Mouse (Mus musculus) thymus, postnatal 14 days (tissue): ENCODE data around the gene March10.

Source experiments
- DNase-seq: peaks from one replicate; pipeline ENCODE4 v3.0.0; 2021

March10 gene

DNA sequence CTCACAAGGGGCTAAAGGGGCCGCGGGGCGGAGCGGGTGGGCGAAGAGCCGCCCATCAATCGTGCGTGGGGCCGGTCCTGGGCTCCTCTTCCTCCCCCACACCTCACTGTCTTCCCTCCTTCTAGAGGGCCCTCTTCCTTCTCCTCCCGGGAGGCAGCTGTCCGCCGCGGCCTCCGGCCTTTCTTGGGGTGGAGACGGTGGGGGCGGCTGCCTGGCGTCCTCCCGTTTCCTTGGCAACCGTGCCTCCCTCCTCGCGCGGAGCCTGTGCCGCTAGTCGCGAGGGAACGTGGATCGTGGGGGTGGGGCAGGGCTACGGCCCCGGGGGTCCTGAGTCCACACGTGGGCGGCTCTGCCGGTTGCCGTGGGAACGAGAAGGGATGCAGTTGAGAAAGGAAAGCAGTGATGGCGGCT, at the start of gene March10:
TSS of gene March10 (minus strand) at position 239 of the 411 bp plus-strand sequence.
- peak; percentile 10 for DNase-seq

DNA sequence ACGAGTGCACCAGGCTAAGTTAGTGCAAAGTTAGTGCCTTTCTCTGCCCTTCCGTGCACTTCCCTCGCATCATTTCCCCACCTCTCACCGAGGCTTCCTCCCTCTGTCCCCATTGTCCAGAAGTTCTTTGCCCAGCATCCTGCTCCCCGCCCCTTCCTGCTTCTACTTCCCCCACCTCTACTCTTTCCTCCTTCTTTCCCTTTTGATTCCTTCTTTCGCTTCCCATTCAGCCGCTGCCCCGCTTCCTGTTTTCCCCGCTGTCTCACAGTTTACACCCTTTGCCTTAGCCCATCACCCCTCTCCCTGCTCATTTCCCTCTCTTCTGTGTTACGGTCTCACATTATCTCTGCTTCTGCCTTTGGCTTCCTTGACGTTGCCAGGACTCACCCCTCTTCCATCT, 49.8 kb upstream of the March10 start:
- no peak for DNase-seq

DNA sequence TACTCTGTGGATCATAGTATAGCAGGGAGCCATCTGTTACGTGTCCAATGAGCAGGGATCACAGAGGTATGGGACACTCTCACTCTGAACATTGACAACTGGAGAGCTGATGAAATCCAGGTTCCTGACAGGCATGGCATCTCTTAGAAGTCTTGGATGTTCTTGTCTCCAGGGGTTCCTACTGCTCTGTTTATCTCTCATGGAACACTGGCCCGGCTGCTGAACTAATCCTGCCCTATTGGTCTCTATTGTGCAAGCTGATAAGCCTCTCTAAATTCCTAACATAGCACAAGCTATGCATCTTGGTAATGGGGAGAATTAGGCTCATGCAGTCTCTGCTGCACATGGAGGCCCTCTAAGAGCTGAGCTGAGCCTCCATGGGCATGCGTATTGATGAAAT, 48.5 kb upstream of the March10 start:
- no peak for DNase-seq

DNA sequence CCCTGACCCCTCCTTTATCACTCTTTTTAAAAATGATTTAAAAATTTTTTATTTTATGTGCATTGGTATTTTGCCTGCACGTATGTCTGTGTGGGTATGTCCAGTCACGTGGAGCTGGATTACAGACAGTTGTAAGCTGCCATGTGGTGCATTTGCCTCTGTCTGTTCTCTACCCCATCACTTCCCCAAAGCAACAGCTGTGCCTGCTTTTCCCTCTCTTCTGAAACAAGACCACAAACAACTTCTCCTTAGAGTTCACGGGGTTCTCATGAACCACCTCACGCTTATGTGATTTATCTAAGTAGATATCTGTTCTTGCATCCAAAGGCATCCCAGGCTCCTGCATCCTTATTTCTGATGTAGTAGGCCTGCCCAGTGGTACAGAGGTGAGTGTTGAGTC, 45.8 kb upstream of the March10 start:
- no peak for DNase-seq

DNA sequence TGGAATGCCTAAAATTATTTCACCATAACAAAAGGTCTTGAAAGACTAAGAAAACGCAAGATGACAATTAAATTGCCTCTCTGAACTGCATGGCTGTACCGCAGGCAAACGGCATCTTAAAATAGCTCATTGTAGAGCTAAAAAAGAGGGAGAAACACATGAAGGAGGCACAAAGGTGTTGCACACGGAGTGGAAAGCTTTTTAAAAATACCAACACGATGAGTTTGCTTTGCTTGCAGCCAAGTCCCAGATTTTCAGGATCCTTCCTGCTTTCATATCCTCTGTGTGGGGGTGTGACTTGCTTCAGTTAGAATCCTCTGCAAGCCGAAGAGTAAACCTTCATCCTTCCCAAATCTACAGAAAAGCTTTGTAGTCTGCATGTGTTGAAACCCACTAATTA, 41.0 kb upstream of the March10 start:
- DNase-seq: no peak

DNA sequence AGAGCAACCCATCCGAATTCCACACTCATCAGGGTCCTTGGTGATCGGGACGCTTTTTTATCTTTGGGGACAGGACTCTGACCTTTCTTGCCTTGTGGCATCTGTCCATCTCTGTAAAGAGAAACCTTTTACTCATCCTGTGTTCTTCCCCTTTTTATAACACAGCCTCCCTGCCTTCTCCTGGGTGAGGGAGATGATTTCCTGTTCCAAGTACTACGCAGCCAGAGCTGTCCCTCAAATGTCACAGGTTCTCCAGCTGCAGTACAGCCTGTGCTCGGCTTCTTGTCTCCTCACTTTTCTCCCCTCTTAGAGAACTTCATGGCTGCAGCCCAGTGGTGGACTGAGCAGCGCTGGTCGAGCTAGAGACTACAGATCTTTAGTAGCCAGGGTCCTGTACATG, 40.1 kb upstream of the March10 start:
- DNase-seq: no peak

DNA sequence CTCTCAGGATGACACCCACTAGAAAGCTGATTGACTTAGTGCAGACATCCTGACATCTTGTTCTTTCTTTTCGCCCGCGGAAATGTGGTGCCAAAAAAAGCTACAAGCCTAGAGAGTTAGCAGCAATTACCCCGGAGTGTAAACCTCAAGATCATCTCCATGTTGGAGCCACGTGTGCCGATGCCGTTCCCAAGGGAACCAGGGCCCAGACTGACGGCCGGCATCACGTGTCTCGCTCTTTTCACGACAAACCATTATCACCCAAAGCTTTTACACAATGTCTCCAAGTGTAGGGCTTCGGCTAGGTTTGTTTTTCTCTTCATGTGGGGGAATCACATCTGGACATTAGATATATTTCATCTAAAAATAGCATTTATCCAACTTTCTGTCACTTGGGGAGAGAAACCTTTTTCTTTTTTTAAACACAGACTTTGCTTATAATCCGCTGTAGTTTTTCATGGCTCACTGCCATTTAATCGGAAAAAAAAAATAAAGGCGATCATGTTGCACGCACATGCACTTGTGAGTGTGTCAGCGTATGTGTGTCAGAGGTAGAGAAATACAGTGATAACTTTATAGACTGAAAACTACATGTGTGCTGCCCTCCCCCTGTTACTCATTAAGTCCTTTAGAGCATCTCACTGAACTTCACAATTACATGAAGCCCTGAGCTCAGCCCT, 39.2 kb upstream of the March10 start:
- DNase-seq: no peak

DNA sequence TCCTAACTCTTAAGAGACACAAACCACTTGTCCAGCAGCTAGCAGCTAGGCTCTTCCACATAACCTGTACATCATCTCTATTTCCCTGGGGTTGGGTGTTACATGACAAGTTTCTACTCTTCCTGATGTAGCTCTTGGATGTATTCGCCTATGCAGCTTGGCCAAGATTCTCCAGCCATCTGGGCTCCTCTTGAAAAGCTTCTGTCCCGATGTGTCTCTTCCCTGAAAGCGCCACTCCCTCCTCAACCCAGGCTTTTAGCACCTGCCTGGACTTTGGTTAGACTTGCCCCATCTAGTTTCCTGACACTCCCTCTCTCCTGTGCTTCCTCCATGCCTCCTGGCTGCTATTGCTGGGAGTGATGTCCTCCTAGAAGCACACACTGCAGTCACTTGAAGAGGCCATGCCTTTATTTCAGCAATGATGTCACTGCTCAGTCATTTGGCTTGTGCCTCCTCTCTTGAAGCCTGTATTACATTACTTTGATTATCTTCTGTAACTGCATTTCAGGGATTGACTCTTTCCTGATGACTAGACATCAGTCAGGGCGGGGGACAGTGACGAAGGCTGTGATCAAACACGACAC, 38.3 kb upstream of the March10 start:
- no peak for DNase-seq

DNA sequence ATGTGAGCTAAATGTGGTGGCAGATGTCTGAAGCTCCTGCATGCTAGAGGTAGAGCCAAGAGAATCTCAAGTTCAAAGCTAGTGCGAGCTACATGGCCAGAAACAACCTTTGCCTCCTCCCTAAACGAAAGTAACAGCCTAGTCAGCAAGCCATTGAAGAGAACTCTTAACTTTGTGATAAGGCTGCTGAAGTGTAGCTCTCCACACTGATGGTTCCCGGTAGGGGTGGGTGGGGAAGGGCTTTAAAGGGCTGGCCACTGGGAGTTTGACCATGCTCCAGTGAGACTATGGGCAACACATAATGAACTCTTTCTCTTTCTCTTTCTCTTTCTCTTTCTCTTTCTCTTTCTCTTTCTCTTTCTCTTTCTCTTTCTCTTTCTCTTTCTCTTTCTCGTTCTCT, 35.9 kb upstream of the March10 start:
- DNase-seq: no peak

DNA sequence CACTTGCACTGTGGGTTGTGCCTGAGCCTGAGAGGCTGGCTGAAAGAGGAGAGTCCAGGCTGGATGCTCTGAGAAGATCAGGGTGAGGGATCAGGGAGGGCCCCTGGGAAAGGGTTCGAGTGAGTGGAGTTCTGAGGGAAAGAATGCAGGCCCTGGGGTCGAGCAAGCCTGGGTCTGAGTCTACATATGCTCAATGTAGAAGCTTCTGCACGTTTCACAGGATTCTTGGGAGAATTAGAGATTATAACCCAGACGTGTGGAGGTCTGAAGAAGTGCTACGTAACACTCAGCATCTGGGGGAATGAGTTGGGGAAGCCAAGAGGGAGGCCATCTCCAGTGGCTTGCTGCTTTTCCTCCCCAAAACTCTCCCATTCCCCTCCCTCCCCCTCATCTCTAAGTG, 34.4 kb upstream of the March10 start:
- no peak for DNase-seq

DNA sequence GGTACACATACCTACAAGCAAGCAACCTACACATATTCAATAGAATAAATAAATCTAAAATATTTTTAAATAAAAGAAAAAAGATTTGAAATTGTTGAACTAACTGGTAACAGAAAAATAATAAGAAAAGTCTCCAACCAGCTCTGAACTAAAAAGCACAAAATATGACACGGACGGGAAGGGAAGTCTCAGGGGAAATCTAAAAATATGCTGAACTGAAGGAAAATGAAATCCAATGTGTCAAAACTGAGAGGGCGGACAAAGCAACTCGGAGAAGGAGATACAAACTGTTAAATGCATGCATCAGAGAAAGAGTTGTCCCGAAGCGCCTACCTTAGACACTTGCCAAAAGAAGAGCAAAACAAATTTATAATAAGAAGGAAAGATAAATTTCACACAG, 28.9 kb upstream of the March10 start:
- no peak for DNase-seq

DNA sequence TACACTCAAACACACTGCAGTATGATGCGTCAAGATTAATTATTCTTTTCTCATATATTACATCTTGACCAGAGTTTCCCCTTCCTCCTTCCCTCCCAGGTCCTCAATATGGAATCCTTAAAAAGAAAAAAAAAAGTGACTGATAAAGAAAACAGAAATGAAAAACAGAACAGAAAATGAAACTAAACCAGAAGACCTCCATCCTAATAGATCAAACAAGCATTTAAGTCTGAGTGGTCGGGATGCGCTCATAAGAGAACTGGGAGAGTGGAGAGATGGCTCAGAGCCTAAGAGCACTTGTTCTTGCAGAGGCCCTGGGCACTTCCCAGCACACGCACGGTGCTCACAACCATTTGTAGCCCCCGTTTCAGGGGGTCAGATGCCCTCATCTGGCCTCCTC, 28.5 kb upstream of the March10 start:
- no peak for DNase-seq

DNA sequence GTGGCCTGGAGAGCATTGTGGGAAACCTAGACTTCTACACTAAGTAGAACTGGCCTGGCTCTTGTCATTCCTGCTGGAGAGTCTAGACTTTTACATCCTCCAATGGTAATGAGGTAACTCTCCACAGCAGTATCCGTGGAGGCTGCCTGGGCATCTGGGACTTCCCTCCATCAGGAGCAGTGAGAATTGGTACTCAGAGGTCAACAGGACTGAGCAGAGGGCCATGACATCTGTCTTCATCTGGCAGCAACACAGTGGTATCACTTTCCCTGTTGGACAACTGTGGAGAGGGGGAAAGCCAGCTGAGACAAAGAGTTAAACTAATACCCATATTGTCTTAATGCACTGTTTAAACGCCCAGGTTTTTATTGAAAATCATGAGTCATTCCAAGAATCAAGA, 26.2 kb upstream of the March10 start:
- DNase-seq: no peak

DNA sequence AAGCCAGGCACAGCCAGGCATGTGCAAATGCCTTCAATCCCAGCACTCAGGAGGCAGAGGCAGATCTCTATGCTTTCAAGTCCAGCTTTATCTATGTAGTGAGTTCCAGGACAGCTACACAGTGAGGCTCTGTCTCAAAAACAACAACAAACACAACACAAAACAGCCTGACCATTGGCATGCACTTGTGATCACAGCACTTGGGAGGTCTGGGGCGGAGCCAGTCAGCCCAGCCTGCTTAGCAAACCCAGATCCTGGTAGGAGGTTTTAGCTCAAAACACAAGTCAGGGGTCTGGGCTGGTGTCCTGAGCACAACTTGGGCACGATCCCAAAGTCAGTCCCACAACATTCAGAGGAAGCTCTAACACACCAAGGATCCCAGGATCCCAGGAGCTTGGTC, 18.2 kb upstream of the March10 start:
- DNase-seq: no peak

DNA sequence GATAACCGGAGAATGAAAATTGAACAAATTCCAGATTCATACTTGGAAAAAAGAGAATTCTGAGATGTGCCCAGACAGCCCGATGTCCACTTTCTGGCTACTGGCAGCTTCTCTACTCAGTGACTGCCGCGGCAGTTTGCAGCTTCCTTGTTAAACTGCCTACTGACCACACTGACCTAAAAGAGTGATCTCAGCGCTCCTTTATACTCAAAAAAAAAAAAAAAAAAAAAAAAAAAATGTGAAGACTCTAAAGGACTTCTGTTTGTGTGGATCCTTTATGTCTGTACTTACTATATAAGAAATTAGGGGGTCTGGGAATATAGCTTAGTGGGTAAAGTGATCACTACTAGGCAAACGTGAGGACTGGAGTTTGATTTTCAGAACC, 17.8 kb upstream of the March10 start:
- no peak for DNase-seq

DNA sequence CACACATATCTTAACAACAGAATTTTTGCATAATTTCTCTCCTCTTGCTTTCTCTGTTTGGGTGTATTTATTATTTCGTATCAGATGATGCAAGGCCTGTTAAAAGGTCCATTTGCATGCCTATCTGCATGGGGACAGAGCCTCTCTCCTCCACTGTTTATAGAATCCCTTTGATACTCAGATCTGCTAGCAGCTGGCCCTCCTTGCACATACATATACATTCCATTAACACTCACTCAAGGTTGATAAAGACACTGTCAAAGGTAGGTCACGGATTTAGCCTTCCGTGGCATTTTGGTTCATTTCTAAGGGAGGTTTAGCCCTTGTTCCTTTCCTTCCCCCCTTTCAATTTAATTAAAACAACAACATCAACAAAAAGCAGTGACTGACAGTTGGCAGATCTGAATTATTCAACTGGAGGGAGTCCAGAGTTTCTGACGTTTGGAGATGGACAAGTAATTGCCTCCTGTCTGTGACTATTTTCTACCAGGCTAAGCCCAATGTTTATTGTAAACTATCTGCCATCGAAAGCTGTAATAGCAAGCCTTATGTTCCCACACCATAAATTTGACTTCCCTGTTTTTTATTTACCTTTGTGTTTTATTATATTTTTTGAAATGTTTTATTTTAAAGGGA, 17.3 kb upstream of the March10 start:
- DNase-seq: no peak

DNA sequence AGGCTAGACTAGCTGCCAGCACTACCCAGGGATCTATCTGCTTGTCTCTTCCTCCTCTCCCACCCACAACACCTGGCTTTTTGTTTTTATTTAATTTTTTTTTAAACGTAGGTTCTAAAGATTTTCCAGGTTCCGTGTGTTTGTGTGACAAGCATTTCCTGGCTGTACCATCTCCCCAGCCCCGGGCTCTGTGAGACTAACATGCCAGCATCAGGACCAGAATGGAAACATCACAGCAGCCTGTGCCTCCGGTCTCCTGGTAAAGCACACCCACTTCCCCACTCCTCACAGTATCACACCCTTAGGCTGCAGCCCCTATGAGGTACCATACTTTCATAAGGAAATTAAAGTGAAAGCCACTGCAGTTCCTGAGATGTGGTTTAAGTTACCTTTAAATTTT, 16.1 kb upstream of the March10 start:
- no peak for DNase-seq

DNA sequence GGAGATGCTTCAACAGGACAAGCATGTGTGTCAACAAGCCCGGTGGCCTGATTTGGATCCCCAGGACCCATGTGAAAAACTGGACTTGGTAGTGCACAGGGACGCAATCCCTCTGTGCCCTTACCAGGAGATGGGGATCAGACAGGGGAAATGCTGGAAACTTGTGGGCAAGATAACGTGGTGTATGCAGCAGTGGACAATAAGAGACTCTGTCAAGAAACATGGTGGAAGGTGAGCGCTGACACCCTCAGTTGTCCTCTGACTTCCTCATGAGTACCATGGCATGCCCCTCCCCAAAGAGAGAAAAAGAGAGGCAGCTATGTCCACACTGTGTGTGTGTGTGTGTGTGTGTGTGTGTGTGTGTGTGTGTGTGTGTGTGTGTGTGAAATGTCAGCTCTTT, 14.4 kb upstream of the March10 start:
- DNase-seq: no peak

DNA sequence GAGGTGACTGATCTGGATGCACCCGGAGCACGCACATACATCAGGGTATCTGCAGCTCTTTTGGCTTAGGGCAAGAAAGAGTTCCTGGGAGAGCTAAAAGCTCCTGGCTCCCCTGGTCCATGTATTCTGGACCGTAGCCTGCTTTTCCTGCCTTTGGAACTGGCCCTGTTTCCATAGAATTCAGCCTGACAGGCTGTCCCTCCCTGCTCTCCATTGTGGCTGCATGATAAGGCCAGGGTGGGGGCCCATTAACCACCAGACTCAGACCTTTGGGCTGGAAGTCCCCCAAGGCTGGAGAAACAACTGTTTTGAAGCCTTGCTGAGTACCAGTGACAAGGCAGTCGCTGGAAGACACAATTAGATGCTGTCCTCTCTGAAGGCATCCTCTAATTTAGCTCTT, 13.0 kb upstream of the March10 start:
- no peak for DNase-seq

DNA sequence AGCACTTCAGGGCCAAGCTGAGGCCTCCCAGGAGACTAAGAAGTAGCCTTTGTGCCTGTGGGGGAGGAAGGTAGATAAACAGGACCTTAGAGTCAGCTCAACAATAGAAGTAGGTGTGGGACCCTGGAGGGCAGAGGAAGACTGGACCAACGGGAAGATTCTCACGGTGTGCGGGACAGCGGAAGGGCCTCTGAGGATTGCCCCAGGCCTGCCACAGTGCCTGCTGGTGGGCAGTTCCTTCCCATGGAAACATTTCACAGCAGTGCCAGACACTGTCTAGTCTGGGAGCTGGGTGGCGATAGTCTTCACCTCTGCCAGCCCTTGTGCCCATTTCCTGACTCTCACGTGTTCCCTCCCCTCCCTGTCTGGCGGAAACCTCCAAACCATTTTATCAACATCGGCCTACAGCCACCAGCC, 12.6 kb upstream of the March10 start:
- no peak for DNase-seq

DNA sequence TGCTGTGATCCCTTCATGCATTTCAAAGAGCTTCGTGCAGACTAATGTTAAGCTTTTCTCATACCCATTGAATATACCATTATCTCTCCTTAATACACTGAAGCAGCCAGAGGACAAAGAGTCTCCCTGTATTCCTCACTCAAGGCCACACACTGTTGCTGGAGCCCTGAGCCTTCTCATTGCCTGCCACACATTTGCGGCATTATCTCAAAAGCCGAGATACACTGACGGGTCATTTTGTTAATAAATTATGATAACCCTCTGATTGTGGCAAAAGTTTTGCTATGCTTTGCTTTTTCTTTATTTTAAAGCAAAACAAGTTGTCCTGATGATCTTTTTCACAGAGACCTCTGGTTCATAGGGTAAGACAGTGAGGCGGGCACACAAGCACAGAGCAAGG, 11.9 kb upstream of the March10 start:
- DNase-seq: no peak

DNA sequence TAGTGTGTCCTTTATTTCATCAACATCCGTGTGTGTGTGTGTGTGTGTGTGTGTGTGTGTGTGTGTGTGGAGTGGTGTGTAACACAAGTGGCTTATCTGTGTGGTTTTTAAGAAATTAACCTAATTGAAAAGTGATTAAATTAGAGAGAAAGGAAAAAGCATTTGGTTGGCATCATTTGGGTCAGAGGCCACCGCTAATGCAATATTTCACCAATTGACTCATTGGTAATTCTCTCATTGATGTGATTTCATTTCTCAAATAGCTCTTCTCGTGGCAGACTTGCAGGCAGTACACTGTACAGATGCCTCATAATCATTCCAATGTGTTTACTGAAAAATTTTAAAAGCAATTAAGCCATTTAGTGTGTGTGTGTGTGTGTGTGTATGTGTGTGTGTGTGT, 11.3 kb upstream of the March10 start:
- DNase-seq: no peak

DNA sequence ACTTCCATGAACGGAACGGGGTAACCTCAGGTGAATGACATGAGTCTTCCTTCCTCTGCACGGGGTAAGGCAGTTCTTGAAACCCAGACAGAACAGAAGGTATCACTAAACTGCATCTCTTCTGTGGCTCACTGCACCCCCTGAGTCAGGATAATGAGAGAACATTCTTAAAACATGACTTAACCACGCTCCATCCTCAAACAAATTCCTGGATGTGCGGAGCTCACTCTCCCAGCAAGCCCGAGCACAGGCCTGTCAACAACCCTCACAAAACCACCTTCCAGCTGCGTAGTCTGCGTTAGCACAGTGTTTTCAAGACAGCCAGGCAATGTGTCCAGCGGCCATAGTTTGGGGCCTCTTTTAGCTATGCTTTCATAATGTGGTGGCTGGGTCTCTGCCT, 10.7 kb upstream of the March10 start:
- DNase-seq: no peak

DNA sequence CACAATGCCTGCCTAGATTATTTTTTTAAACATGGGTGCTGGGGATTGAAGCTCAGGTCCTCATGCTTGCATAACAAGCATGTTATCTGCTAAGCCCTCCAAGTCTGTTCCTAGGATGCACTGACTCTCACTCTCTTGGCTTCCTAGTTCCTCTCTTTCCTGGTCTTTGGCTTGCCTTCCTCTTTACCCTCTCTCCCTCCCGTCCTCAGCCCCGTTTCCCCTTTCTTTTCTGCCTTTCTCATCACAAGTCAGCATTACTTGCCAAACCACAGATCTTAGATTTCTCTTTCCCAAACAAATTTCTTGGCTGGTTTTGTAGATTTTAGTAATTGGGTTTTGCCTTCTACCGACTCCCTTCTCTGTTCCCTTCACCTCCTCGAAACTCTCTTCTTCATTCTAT, 10.2 kb upstream of the March10 start:
- no peak for DNase-seq

DNA sequence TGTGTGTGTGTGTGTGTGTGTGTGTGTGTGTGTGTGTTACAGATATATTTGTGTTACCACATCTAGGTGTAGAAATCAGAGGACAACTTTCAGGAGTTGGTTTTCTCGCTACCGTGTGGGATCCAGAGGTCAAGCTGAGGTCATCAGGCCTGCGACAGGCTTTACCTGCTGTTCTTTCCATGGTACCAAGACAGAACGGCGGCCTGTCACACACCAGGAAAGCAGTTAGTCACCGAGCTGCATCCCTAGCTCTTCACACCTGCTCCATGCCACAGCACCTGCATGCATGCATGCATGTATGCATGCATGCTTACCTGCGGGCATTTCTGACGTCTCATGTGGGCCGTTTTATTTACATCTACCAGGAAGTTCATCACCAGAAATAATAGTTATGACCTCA, 9.0 kb upstream of the March10 start:
- DNase-seq: no peak
